In the genomic region with DNA sequence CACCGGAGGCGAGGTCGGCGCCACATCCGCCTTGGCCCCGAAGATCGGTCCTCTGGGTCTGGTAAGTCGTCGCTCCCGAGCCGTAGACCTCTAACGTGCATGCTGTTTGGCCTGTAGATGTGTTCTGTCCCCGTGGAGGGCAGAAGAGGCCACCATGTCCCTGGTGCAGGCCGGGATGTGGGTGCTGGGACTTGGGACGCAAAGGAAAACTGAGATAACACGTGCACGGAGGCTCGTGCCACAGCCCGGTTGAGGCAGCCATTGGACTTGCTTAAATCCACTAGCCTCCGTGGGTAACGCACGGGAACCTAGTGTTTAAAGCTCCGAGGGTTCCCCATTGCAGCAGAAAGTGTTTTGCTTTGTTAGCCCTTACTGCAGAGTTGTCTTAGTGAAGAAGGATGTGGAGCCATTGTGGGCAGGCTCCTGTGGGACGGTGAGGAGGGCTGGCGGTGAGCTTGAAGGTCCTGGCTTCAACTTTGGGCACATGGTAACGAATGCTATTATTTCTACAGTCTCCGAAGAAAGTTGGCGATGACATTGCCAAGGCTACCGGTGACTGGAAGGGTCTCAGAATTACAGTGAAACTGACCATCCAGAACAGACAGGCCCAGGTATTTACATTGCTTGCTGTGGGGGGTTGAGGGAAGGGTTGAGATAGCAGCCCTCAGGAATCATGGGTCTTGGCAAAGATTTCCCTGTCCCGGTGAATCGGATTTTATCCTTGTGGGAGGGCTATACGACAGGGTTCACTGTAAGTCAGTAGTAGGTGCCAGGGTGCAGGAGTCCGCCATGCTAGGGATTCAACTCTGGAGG, we compare ENCODE assay signal across 8 mouse cellular contexts. TPM values are rescaled to one million over a fixed set of nuclear protein-coding genes. Genes with fewer than 3 reads are reported as not detected.
DNase-seq lines count a peak whose midpoint lies in the region; ATAC-seq and TF ChIP-seq lines count a peak whose summit lies in the region.

No protein-coding gene starts in this region.

- H3K4me1 ChIP-seq in G1E (ENCODE audit: insufficient read depth, low read depth, low read length) = peaks cover 49% of the 10 kb centered on the region
- peaks cover 45% of the 10 kb centered on the region for H3K4me1 ChIP-seq in embryonic facial prominence, embryonic 13.5 days
- H3K4me1 ChIP-seq in neural tube, embryonic 13.5 days (replicated peaks) = peaks cover 51% of the 10 kb centered on the region

- no peak for ATAC-seq in G1E (ENCODE audit: extremely low read depth, insufficient number of reproducible peaks, low FRiP score, poor library complexity, severe bottlenecking)
- no peak for ATAC-seq in embryonic facial prominence, embryonic 13.5 days (ENCODE audit: insufficient number of reproducible peaks, insufficient read depth, low FRiP score, low TSS enrichment, low read depth)
- ATAC-seq in neural tube, embryonic 13.5 days (ENCODE audit: low read depth) = 0 out of 2 replicates have a peak, but pooled peaks have one; percentile 4
- no peak for ATAC-seq in cerebellum, adult (ENCODE audit: insufficient number of reproducible peaks, low FRiP score, low TSS enrichment)

- TF ChIP-seq CTCF in G1E (IDR thresholded peaks at IDR 0.05; ENCODE audit: low read depth, low read length) = no peak

- peak overlapping the region; percentile 90 for H3K27ac ChIP-seq in embryonic facial prominence, embryonic 13.5 days
- peak overlapping the region; percentile 81 for H3K27ac ChIP-seq in neural tube, embryonic 13.5 days (replicated peaks)

- no peaks in the 10 kb centered on the region for H3K27me3 ChIP-seq in G1E (ENCODE audit: insufficient read depth, low read length)
- H3K27me3 ChIP-seq in embryonic facial prominence, embryonic 13.5 days = no peaks in the 10 kb centered on the region
- no peaks in the 10 kb centered on the region for H3K27me3 ChIP-seq in neural tube, embryonic 13.5 days

- H3K4me3 ChIP-seq in G1E (ENCODE audit: low read depth, low read length) = peak overlapping the region; percentile 84
- peak overlapping the region; percentile 91 for H3K4me3 ChIP-seq in embryonic facial prominence, embryonic 13.5 days
- peak overlapping the region; percentile 81 for H3K4me3 ChIP-seq in neural tube, embryonic 13.5 days

- DNase-seq in kidney, adult 9 months = peak; percentile 35
- no peak for DNase-seq in kidney, postnatal 25 days
- no peak for DNase-seq in G1E (ENCODE audit: low spot score)
- DNase-seq in kidney, postnatal 4 days = peak; percentile 39 to 68
- DNase-seq in left cerebral cortex, adult 9 months (ENCODE audit: low spot score in 2 of 2) = no peak

- under 1% methylated on average over 33 of the region's 33 CpGs for WGBS in embryonic facial prominence, embryonic 13.5 days
- WGBS in neural tube, embryonic 13.5 days = under 1% methylated on average over 33 of the region's 33 CpGs

- peak overlapping the region; percentile 96 for H3K9ac ChIP-seq in embryonic facial prominence, embryonic 13.5 days
- peak overlapping the region; percentile 95 for H3K9ac ChIP-seq in neural tube, embryonic 13.5 days

- H3K4me2 ChIP-seq in embryonic facial prominence, embryonic 13.5 days = peak overlapping the region; percentile 89
- H3K4me2 ChIP-seq in neural tube, embryonic 13.5 days = peak overlapping the region; percentile 98

- H3K9me3 ChIP-seq in G1E (replicated peaks) = no peaks in the 10 kb centered on the region
- no peaks in the 10 kb centered on the region for H3K9me3 ChIP-seq in embryonic facial prominence, embryonic 13.5 days
- no peaks in the 10 kb centered on the region for H3K9me3 ChIP-seq in neural tube, embryonic 13.5 days

- H3K36me3 ChIP-seq in G1E (replicated peaks) = peaks cover 63% of the 10 kb centered on the region
- peaks cover 31% of the 10 kb centered on the region for H3K36me3 ChIP-seq in embryonic facial prominence, embryonic 13.5 days
- peaks cover 32% of the 10 kb centered on the region for H3K36me3 ChIP-seq in neural tube, embryonic 13.5 days

RNA-seq across cellular contexts. Expression of gene Lrsam1, which starts 0.9 kb away (rescaled TPM):
- 10.4 and 12.8 TPM in 2 replicates for total RNA-seq in G1E (2014; fragmentation: Nextera tagmentation)
- total RNA-seq in G1E (2017) = 5.0 and 8.5 TPM in 2 replicates
- 9.5 and 10.8 TPM in 2 replicates for polyA plus RNA-seq in G1E (2012)
- polyA plus RNA-seq in embryonic facial prominence, embryonic 13.5 days (2015; fragmentation: Nextera tagmentation; extraction: Ambion mirVana) = 13.4 and 13.6 TPM in 2 replicates
- 23.9 and 27.3 TPM in 2 replicates for polyA plus RNA-seq in neural tube, embryonic 13.5 days (2015; fragmentation: Nextera tagmentation; extraction: Ambion mirVana)

RNA-seq across cellular contexts. Expression of gene Rpl12, which starts 0.9 kb away (rescaled TPM):
- 4,306 and 4,312 TPM in 2 replicates for total RNA-seq in G1E (2014; fragmentation: Nextera tagmentation)
- total RNA-seq in G1E (2017) = 1,968 and 2,280 TPM in 2 replicates
- polyA plus RNA-seq in G1E (2012) = 2,853 and 2,936 TPM in 2 replicates
- 185 and 205 TPM in 2 replicates for polyA plus RNA-seq in embryonic facial prominence, embryonic 13.5 days (2015; fragmentation: Nextera tagmentation; extraction: Ambion mirVana)
- 102 and 106 TPM in 2 replicates for polyA plus RNA-seq in neural tube, embryonic 13.5 days (2015; fragmentation: Nextera tagmentation; extraction: Ambion mirVana)

RNA-seq across cellular contexts. Expression of gene Slc2a8, which starts 19.6 kb away (rescaled TPM):
- total RNA-seq in G1E (2014; fragmentation: Nextera tagmentation) = 8.2 and 10.0 TPM in 2 replicates
- 3.7 and 4.4 TPM in 2 replicates for total RNA-seq in G1E (2017)
- polyA plus RNA-seq in G1E (2012) = 41.2 and 77.2 TPM in 2 replicates
- 24.6 and 25.8 TPM in 2 replicates for polyA plus RNA-seq in embryonic facial prominence, embryonic 13.5 days (2015; fragmentation: Nextera tagmentation; extraction: Ambion mirVana)
- 23.4 and 26.4 TPM in 2 replicates for polyA plus RNA-seq in neural tube, embryonic 13.5 days (2015; fragmentation: Nextera tagmentation; extraction: Ambion mirVana)

Comparison
In these comparisons a context has a peak if more than half of its experiments do, and no peak if none do; other contexts are left out.
1. DNase-seq: peak in kidney, adult 9 months (single experiment) and kidney, postnatal 4 days (2 of 2); none in kidney, postnatal 25 days (0 of 2), G1E (single experiment) and left cerebral cortex, adult 9 months (0 of 2).
2. RNA of gene Rpl12, which starts 0.9 kb away (polyA plus RNA-seq): 2,853 to 2,936 TPM in G1E; 185 to 205 TPM in embryonic facial prominence, embryonic 13.5 days and 102 to 106 TPM in neural tube, embryonic 13.5 days; every median in the first group is over 10 times any median in the second.
3. Peak in every context shown above with its lines, with median percentiles within 50 percentile points of each other: H3K4me3 ChIP-seq.